Mouse (Mus musculus): Measurements from ENCODE around the gene Dab2ip. TPM values are rescaled to one million over a fixed set of nuclear protein-coding genes. Genes with fewer than 3 reads are reported as not detected.

The Dab2ip gene
- polyA plus RNA-seq, 1 experiment from 2014 or later = 50.5 TPM

DNA sequence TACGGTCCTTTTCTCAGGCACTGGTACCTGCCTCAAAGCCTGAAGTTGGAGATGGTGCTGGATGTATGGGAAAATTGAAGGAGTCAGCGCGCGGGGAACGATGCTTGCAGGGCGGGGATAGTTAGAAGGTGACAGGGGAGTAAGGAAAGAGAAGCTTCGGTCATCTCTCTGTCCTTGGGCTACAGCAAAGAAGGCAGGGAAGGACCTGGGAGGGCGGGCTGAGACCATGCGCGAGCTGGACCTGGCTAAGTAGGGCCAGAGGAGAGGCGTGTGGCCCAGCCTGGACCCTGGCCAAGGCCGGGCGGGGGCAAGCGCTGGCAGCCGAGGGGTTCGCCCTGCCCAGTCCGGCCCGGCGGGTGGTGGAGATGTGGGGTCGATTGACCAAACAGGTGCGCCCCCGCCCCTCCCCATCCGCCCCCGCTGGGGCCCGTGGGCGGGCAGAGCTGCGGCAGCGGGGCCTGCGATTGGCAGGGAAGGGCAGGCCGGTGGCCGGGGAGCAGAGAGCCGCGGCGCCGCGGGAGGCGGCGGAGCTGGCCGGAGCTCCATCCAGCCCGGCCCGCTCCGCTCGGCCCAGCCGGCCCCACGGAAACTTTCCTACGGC is 24.4 kb downstream of the Dab2ip start:
- no peaks in the 10 kb centered on the region for H3K9me3 ChIP-seq (ENCODE audit: control insufficient read depth, low read length)
- peaks cover 7% of the 10 kb centered on the region; the same call in 1 of the 2 replicates for H3K27me3 ChIP-seq (replicated peaks; ENCODE audit: control insufficient read depth, insufficient read depth, low read length)
- H3K9ac ChIP-seq (ENCODE audit: low read depth, low read length) = peak overlapping the region; percentile 76
- H3K4me1 ChIP-seq (ENCODE audit: control insufficient read depth, insufficient read depth, low read length) = peaks cover 4% of the 10 kb centered on the region; the same call in 1 of the 2 replicates
- peak; percentile 55 for ATAC-seq (ENCODE audit: low read depth)
- peak overlapping the region; percentile 52 for H3K4me3 ChIP-seq (ENCODE audit: low read depth, low read length)
- no peaks in the 10 kb centered on the region for H3K36me3 ChIP-seq (ENCODE audit: control insufficient read depth, insufficient read depth, low read length)
- H3K27ac ChIP-seq (replicated peaks; ENCODE audit: low read depth, low read length) = peak overlapping the region; percentile 76; the same call in 1 of the 2 replicates
- WGBS = 0% methylated on average over 14 of the region's 46 CpGs
- peak; percentile 50 for DNase-seq (ENCODE audit: low spot score)
- H3K4me2 ChIP-seq (ENCODE audit: low read depth, low read length) = peak overlapping the region; percentile 98

DNA sequence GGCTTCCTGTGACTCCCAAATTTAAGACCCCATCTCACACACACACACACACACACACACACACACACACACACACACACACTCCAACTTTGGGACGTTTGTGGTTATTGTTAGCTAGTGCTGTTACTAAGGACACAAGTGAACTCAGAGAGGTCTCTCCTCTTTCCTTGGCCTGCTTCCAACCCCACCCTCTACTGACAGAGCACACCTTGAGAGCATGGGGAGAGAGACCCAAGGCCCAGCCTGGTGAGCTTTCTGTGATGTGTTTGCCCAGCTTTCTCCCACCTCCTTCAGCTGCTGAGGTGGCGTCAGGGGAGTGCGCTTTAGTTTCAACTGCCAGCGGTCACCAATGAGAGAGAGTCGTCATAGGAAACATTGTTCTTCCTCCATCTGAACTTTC is 25.3 kb downstream of the Dab2ip start:
- H3K4me2 ChIP-seq (ENCODE audit: low read depth, low read length) = peak overlapping the region; percentile 98
- H3K9ac ChIP-seq (ENCODE audit: low read depth, low read length) = peak overlapping the region; percentile 76; the same call in 1 of the 2 replicates
- H3K27ac ChIP-seq (replicated peaks; ENCODE audit: low read depth, low read length) = no peak overlapping the region

DNA sequence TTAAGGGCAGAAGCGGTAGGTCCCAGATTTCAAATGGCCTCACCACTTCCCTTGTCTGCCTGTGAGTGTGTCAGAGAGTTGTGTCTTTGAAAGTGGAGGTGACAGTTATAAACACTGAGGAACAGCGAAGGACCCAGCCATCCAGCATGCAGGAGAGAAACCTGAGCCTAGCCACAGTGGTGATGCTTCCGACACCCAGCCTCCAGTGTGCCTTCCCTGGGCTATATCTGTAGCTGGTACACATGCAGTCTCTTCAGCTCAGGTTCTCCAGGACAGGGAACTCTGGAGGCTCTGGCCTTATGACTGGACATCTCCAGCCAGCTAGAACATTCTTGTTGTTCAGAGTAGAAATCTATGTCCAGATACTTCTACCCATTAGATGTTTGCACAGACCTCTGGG is 25.9 kb downstream of the Dab2ip start:
- 88% methylated on average over 3 of the region's 3 CpGs for WGBS
- ATAC-seq (ENCODE audit: low read depth) (no peak), DNase-seq (ENCODE audit: low spot score) (no peak)
- peaks cover 7% of the 10 kb centered on the region; the same call in 1 of the 2 replicates for H3K27me3 ChIP-seq (replicated peaks; ENCODE audit: control insufficient read depth, insufficient read depth, low read length)
- H3K9ac ChIP-seq (ENCODE audit: low read depth, low read length) = no peak overlapping the region
- no peak overlapping the region for H3K4me3 ChIP-seq (ENCODE audit: low read depth, low read length)
- no peaks in the 10 kb centered on the region for H3K9me3 ChIP-seq (ENCODE audit: control insufficient read depth, low read length)
- no peak overlapping the region for H3K4me2 ChIP-seq (ENCODE audit: low read depth, low read length)
- no peaks in the 10 kb centered on the region for H3K36me3 ChIP-seq (ENCODE audit: control insufficient read depth, insufficient read depth, low read length)
- H3K27ac ChIP-seq (replicated peaks; ENCODE audit: low read depth, low read length) = no peak overlapping the region
- peaks cover 13% of the 10 kb centered on the region; the same call in 1 of the 2 replicates for H3K4me1 ChIP-seq (ENCODE audit: control insufficient read depth, insufficient read depth, low read length)

More for the DNA sequence above, 25.3 kb downstream of the Dab2ip start:
- Histone ChIP-seq H3K4me3 (ENCODE audit: low read depth, low read length) (peak overlapping the region; percentile 52; the same call in 1 of the 2 replicates), H3K36me3 (ENCODE audit: control insufficient read depth, insufficient read depth, low read length) (no peaks in the 10 kb centered on the region), H3K4me1 (ENCODE audit: control insufficient read depth, insufficient read depth, low read length) (peaks cover 10% of the 10 kb centered on the region; the same call in 1 of the 2 replicates), H3K27me3 (replicated peaks; ENCODE audit: control insufficient read depth, insufficient read depth, low read length) (peaks cover 7% of the 10 kb centered on the region; the same call in 1 of the 2 replicates), H3K9me3 (ENCODE audit: control insufficient read depth, low read length) (no peaks in the 10 kb centered on the region)
- ATAC-seq (ENCODE audit: low read depth) (no peak), DNase-seq (ENCODE audit: low spot score) (peak; percentile 50)
- WGBS = 67% methylated on average over 5 of the region's 5 CpGs

DNA sequence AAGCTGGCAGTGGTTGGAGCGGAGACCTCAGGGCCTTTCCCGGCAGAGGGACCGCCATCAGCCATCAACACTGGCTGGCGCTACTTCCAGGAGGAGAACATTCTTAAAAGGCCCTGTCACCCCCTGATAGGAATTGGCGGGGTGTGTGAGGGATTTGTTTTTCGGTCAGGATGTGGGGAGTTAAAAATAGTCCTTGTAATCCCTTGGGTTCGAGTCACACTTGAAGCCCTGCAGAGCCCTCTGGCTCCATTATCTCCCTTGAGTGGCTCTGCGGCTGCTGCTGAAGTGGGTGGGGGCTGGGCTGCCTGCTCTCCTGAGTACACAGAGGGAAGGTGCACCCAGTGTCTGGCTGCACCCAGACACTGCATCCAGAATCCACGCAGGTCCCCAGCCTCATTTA is 30.3 kb downstream of the Dab2ip start:
- peak; percentile 26; the same call in 1 of the 2 replicates for ATAC-seq (ENCODE audit: low read depth)
- Histone ChIP-seq H3K4me3 (ENCODE audit: low read depth, low read length) (no peak overlapping the region), H3K9ac (ENCODE audit: low read depth, low read length) (no peak overlapping the region), H3K27ac (replicated peaks; ENCODE audit: low read depth, low read length) (no peak overlapping the region), H3K27me3 (replicated peaks; ENCODE audit: control insufficient read depth, insufficient read depth, low read length) (no peaks in the 10 kb centered on the region; the same call in 1 of the 2 replicates), H3K36me3 (ENCODE audit: control insufficient read depth, insufficient read depth, low read length) (no peaks in the 10 kb centered on the region), H3K9me3 (ENCODE audit: control insufficient read depth, low read length) (no peaks in the 10 kb centered on the region), H3K4me2 (ENCODE audit: low read depth, low read length) (no peak overlapping the region), H3K4me1 (ENCODE audit: control insufficient read depth, insufficient read depth, low read length) (peaks cover 9% of the 10 kb centered on the region; the same call in 1 of the 2 replicates)
- no peak for DNase-seq (ENCODE audit: low spot score)
- whole genome bisulfite sequencing = 40% methylated on average over 9 of the region's 9 CpGs

DNA sequence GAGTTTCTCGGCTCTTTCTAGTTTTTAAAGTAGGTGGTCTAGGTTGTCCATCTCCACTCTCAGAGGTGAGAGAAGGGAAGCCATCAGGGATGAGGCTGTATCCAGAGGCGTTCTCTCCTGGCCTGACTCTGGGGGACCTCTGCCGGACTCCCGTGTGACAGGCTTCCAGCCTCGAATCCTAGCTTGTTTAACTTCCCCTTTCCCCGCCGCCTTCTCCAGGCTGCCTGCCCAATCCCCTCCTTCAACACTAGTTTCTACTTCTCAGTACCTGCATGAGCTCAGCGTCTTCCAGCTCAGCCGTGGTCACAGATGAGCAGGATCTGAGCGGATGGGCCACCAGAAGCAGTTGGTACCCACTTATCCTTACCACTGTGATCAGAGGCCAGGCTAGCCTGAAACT is 31.3 kb downstream of the Dab2ip start:
- 63% methylated on average over 10 of the region's 10 CpGs for WGBS
- Histone ChIP-seq H3K27me3 (replicated peaks; ENCODE audit: control insufficient read depth, insufficient read depth, low read length) (no peaks in the 10 kb centered on the region; the same call in 1 of the 2 replicates), H3K4me3 (ENCODE audit: low read depth, low read length) (no peak overlapping the region), H3K27ac (replicated peaks; ENCODE audit: low read depth, low read length) (no peak overlapping the region), H3K4me1 (ENCODE audit: control insufficient read depth, insufficient read depth, low read length) (peaks cover 9% of the 10 kb centered on the region; the same call in 1 of the 2 replicates), H3K36me3 (ENCODE audit: control insufficient read depth, insufficient read depth, low read length) (no peaks in the 10 kb centered on the region), H3K9ac (ENCODE audit: low read depth, low read length) (no peak overlapping the region), H3K9me3 (ENCODE audit: control insufficient read depth, low read length) (no peaks in the 10 kb centered on the region), H3K4me2 (ENCODE audit: low read depth, low read length) (no peak overlapping the region)
- DNase-seq (ENCODE audit: low spot score) (no peak), ATAC-seq (ENCODE audit: low read depth) (no peak)

DNA sequence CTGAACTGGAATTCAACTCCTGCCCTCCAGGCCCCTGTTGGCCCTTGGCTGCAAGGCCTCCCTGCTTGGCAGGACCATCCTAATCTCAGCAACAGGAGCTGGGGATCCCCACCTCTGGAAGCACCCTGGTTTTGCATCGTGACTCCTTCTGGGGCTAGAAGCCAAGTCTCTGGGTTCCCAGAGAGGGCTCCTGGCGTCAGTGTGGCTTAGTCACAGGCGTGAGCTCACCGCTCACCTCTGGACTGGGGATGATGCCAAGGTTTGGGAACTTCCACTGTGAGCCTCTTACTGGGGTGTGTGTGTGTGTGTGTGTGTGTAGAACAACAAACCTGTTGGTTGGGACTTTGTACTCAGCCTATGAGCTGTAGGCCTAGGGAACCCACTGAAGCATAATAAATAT is 31.7 kb downstream of the Dab2ip start:
- H3K4me1 ChIP-seq (ENCODE audit: control insufficient read depth, insufficient read depth, low read length) = peaks cover 9% of the 10 kb centered on the region; the same call in 1 of the 2 replicates
- no peak overlapping the region for H3K27ac ChIP-seq (replicated peaks; ENCODE audit: low read depth, low read length)
- ATAC-seq (ENCODE audit: low read depth) (peak; percentile 23; the same call in 1 of the 2 replicates), DNase-seq (ENCODE audit: low spot score) (peak; percentile 47)
- H3K27me3 ChIP-seq (replicated peaks; ENCODE audit: control insufficient read depth, insufficient read depth, low read length) = no peaks in the 10 kb centered on the region
- H3K9ac ChIP-seq (ENCODE audit: low read depth, low read length) = no peak overlapping the region
- no peaks in the 10 kb centered on the region for H3K9me3 ChIP-seq (ENCODE audit: control insufficient read depth, low read length)
- WGBS = 76% methylated on average over 4 of the region's 4 CpGs
- H3K4me3 ChIP-seq (ENCODE audit: low read depth, low read length) = no peak overlapping the region
- no peaks in the 10 kb centered on the region for H3K36me3 ChIP-seq (ENCODE audit: control insufficient read depth, insufficient read depth, low read length)
- H3K4me2 ChIP-seq (ENCODE audit: low read depth, low read length) = no peak overlapping the region

DNA sequence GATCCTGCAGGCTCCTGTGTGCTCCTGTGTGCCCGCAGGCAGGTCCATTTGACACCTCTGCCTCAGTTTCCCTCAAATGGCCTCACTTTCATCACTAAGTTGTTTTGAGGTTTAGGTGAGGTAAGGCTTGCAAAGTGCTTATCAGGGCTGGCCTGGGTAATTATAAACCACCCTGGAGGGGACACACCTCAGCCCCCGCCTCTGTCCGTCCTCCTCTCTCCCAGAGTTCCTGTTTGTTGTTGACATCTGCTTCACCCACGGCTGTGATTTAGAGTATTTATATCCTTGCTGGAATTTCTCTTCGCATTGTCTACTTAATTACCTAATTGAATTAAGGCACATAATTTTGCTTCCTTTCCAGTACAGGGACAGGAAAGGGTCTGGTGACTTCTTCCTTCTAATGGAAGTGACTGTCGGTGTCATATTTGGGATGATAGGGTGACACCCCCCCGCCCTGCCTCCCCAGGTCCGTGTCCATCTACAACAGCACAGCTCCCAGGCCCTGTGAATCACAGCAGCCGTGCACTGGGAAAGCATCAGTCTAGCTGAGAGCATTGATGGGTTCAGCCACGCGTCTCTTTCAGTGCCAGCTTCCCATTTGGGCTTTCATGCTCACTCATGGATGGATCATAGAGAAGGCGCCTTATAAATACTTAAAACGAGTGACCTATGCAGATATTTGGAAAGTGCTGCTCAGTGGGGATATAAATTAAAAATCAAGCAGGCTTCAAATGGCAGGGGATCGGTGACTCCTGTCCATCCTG is 34.1 kb downstream of the Dab2ip start:
- no peak for DNase-seq (ENCODE audit: low spot score)
- no peak for ATAC-seq (ENCODE audit: low read depth)
- H3K9ac ChIP-seq (ENCODE audit: low read depth, low read length) = no peak overlapping the region
- no peaks in the 10 kb centered on the region for H3K9me3 ChIP-seq (ENCODE audit: control insufficient read depth, low read length)
- peaks cover 9% of the 10 kb centered on the region; the same call in 1 of the 2 replicates for H3K4me1 ChIP-seq (ENCODE audit: control insufficient read depth, insufficient read depth, low read length)
- no peaks in the 10 kb centered on the region for H3K36me3 ChIP-seq (ENCODE audit: control insufficient read depth, insufficient read depth, low read length)
- no peak overlapping the region for H3K27ac ChIP-seq (replicated peaks; ENCODE audit: low read depth, low read length)
- 72% methylated on average over 14 of the region's 14 CpGs for WGBS
- H3K27me3 ChIP-seq (replicated peaks; ENCODE audit: control insufficient read depth, insufficient read depth, low read length) = no peaks in the 10 kb centered on the region
- no peak overlapping the region for H3K4me2 ChIP-seq (ENCODE audit: low read depth, low read length)
- H3K4me3 ChIP-seq (ENCODE audit: low read depth, low read length) = no peak overlapping the region

DNA sequence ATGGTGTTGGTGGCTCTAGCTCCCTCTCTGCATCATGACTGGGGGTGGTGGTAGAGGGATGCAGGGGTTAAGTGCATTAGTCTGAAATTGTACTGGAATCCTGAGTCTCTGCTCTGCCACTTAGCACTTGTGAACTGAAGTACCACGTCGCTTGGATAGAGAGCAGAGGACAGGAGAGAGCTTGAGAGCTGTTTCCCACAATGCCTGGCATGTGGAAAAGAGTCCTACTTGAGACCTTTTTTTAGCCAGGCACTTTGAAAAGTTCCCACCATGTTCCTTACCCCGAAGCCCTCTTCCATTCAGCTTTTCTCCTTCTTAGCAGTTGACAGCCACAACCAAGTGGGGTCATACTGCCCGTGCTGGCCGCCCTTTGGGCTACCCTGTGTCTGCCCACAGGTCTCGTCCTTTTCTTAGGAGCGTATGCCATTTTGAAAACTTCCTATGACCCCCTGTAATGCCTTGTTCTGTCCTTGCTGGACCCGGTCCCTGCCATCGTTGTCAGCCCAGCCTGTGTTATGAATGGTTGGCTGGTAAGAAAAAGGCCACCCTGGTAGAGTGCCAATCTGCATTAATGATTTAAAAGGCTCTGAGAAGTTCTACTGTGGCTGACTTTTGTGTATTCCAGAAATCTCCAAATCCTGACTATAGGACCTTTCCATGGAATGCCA is 34.8 kb downstream of the Dab2ip start:
- no peaks in the 10 kb centered on the region for H3K27me3 ChIP-seq (replicated peaks; ENCODE audit: control insufficient read depth, insufficient read depth, low read length)
- no peak overlapping the region for H3K4me2 ChIP-seq (ENCODE audit: low read depth, low read length)
- H3K36me3 ChIP-seq (ENCODE audit: control insufficient read depth, insufficient read depth, low read length) = no peaks in the 10 kb centered on the region
- H3K4me1 ChIP-seq (ENCODE audit: control insufficient read depth, insufficient read depth, low read length) = peaks cover 13% of the 10 kb centered on the region; the same call in 1 of the 2 replicates
- no peak overlapping the region for H3K27ac ChIP-seq (replicated peaks; ENCODE audit: low read depth, low read length)
- H3K9ac ChIP-seq (ENCODE audit: low read depth, low read length) = no peak overlapping the region
- ATAC-seq (ENCODE audit: low read depth) = no peak
- H3K9me3 ChIP-seq (ENCODE audit: control insufficient read depth, low read length) = no peaks in the 10 kb centered on the region
- DNase-seq (ENCODE audit: low spot score) = no peak
- 81% methylated on average over 9 of the region's 9 CpGs for WGBS
- H3K4me3 ChIP-seq (ENCODE audit: low read depth, low read length) = no peak overlapping the region
